Mouse (Mus musculus) E14TG2a.4 (cell line): ENCODE measurements around the gene Ssna1.

Experiments
- CTCF ChIP-seq: conservative IDR thresholded peaks from 2 replicates; pipeline ENCODE4 v1.5.1; 2014; ENCODE audit warnings: low read length
- NANOG ChIP-seq: IDR thresholded peaks from 2 replicates; pipeline ENCODE4 v1.6.1; 2014; ENCODE audit warnings: borderline replicate concordance, low read length, mixed read lengths
- POU5F1 ChIP-seq: IDR thresholded peaks from 2 replicates; pipeline ENCODE4 v1.6.1; 2014; ENCODE audit warnings: low read length, borderline replicate concordance

DNA sequence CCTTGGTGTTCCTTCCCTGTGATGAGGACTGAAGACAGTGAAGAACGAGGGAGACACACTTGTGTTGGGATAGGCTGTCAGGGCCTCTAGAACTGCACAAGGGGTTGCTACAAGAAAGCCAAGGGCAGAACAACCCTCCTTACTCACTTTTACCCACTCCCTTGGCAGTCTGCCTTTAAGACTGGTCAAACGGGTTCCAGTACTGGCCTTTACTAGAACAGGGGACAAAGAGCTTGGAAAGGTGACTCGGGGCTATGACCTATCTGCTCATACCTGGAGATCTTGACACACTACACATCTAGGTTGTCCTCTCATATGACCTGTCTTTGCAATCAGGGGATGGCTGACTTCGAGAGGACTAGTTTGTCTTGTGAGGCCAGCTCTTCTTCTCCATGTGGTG is 34.7 kb downstream of the Ssna1 start:
- TF ChIP-seq CTCF (no peak), NANOG (no peak), POU5F1 (no peak)
